Mouse (Mus musculus) heart, embryonic 12.5 days (tissue): Measurements from ENCODE around the gene Irf6. TPM values are rescaled to one million over a fixed set of nuclear protein-coding genes. Genes with fewer than 3 reads are reported as not detected.
A peak's percentile ranks its signal among the peaks of the same experiment; 100 is the strongest.

Source experiments
- ATAC-seq: fragments of 200-750 bp; cut with Nextera tagmentation; 2 replicates; pipeline ENCODE4 v1.8.0; 2017; ENCODE audit warnings: moderate TSS enrichment, moderate library complexity; ENCODE audit not compliant: insufficient number of reproducible peaks, low FRiP score
- H3K27ac ChIP-seq: fragments of 300-500 bp; sonication (generic); 2 replicates; pipeline ENCODE4 v1.5.1; 2016; ENCODE audit warnings: mild to moderate bottlenecking, moderate library complexity; ENCODE audit not compliant: poor library complexity, severe bottlenecking
- H3K27me3 ChIP-seq: fragments of 300-500 bp; sonication (generic); replicated peaks from 2 replicates; pipeline ENCODE4 v1.6.1; 2016; ENCODE audit warnings: mild to moderate bottlenecking, moderate library complexity
- H3K36me3 ChIP-seq: fragments of 300-500 bp; sonication (generic); 2 replicates; pipeline ENCODE4 v1.6.1; 2016; ENCODE audit warnings: mild to moderate bottlenecking, moderate library complexity
- H3K4me1 ChIP-seq: fragments of 300-500 bp; sonication (generic); replicated peaks from 2 replicates; pipeline ENCODE4 v1.6.1; 2016; ENCODE audit warnings: mild to moderate bottlenecking
- H3K4me2 ChIP-seq: fragments of 300-500 bp; sonication (generic); 2 replicates; pipeline ENCODE4 v1.6.1; 2016; ENCODE audit warnings: mild to moderate bottlenecking, moderate library complexity
- H3K4me3 ChIP-seq: fragments of 300-500 bp; sonication (generic); 2 replicates; pipeline ENCODE4 v1.5.1; 2016; ENCODE audit warnings: mild to moderate bottlenecking
- H3K9ac ChIP-seq: fragments of 300-500 bp; sonication (generic); 2 replicates; pipeline ENCODE4 v1.6.1; 2016; ENCODE audit warnings: mild to moderate bottlenecking, moderate library complexity
- H3K9me3 ChIP-seq: fragments of 300-500 bp; sonication (generic); replicated peaks from 2 replicates; pipeline ENCODE4 v1.6.1; 2016; ENCODE audit warnings: mild to moderate bottlenecking, moderate library complexity
- WGBS: fragments of 180-500 bp; shearing (Covaris S2); methylation state at CpG from one replicate; pipeline ENCODE4 v1.1.7; 2016; 5-methylcytosine and 5-hydroxymethylcytosine counted together
- polyA plus RNA-seq: library from polyadenylated mRNA; unstranded; fragments of >200 nt; fragmentation: Nextera tagmentation; extraction: Ambion mirVana; gene quantifications from 2 replicates; pipeline ENCODE4 v1.2.1, GENCODE M21; 2016

Irf6 gene
- polyA plus RNA-seq: 4.8 and 6.6 TPM in 2 replicates

DNA sequence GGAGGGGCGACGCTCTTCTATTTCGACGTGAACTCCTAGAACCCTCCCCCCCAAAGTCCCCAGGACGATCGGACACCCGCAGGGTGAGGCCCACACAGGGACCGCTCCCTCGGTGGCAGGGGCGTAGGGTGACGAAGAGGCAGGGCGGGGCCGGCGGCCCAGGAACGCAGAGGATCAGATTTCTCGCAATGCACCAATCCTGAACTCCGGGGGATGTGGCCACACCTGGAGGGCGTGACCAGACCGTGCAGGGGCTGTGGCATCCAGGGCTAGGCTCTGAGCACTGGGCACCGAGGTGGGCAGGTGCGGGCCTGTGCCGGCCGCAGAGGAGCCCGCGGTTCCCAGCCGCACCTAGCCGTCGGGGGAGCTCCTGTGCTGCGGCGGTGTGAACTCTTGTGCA lies at the start of gene Irf6:
Gene Irf6 (plus strand): TSS at position 240 of the 400 bp plus-strand sequence.
- Histone ChIP-seq H3K4me2 (peak within 1 kb of the TSS; percentile 79), H3K9me3 (no peaks in the 10 kb centered on the region), H3K4me1 (peaks cover 49% of the 10 kb centered on the region), H3K36me3 (no peaks in the 10 kb centered on the region), H3K4me3 (peak within 1 kb of the TSS; percentile 49), H3K27ac (no peak within 1 kb of the TSS), H3K27me3 (peaks cover 26% of the 10 kb centered on the region), H3K9ac (peak within 1 kb of the TSS; percentile 55)
- ATAC-seq: peak; percentile 84
- WGBS: 1% methylated on average over 30 of the region's 30 CpGs

GRCm38 (mm10) chr1:193112093-193112492 lies 40.8 kb upstream of the Irf6 start:
- peaks cover 96% of the 10 kb centered on the region for H3K36me3 ChIP-seq
- H3K4me1 ChIP-seq: no peaks in the 10 kb centered on the region
- H3K9ac ChIP-seq: no peak overlapping the region
- WGBS: 93% methylated on average over 9 of the region's 9 CpGs
- H3K4me3 ChIP-seq: no peak overlapping the region
- no peaks in the 10 kb centered on the region for H3K9me3 ChIP-seq
- H3K4me2 ChIP-seq: no peak overlapping the region
- H3K27ac ChIP-seq: no peak overlapping the region
- no peaks in the 10 kb centered on the region for H3K27me3 ChIP-seq
- ATAC-seq: no peak

- ATAC-seq: no peak
- H3K9me3 ChIP-seq: no peaks in the 10 kb centered on the region
- H3K27me3 ChIP-seq: no peaks in the 10 kb centered on the region
- H3K36me3 ChIP-seq: peaks cover 82% of the 10 kb centered on the region
- H3K9ac ChIP-seq: no peak overlapping the region
- H3K4me2 ChIP-seq: no peak overlapping the region
- 92% methylated on average over 7 of the region's 7 CpGs for WGBS
- no peaks in the 10 kb centered on the region for H3K4me1 ChIP-seq
- no peak overlapping the region for H3K4me3 ChIP-seq
- no peak overlapping the region for H3K27ac ChIP-seq
These were observed 30.1 kb upstream of the Irf6 start for GRCm38 (mm10) chr1:193122793-193123192.

DNA sequence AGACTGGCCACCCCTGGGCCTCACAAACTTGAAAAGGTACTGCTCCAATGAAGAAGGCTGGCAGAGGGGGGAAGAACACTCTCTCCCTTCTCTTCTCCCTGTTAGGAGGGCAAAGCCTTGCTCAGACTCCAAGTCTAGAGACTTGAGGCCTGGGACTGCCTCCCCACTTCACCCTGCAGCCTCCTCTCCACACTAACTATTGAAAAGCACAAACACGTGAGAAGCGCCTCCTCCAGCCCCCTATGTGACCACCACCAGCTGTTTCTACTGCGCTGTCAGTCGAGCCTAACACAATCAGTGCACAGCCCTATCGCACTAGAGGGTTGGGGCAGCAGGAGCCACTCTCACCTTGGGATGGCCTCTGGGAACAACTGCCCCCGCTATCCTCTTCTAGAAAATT lies 29.6 kb upstream of the Irf6 start:
- no peak overlapping the region for H3K9ac ChIP-seq
- H3K36me3 ChIP-seq: peaks cover 82% of the 10 kb centered on the region
- H3K4me2 ChIP-seq: no peak overlapping the region
- no peaks in the 10 kb centered on the region for H3K27me3 ChIP-seq
- H3K4me1 ChIP-seq: 0 out of 2 replicates have a peak, but pooled peaks cover 3% of the 10 kb centered on the region
- no peak overlapping the region for H3K4me3 ChIP-seq
- WGBS: 90% methylated on average over 6 of the region's 6 CpGs
- H3K9me3 ChIP-seq: no peaks in the 10 kb centered on the region
- ATAC-seq: no peak
- no peak overlapping the region for H3K27ac ChIP-seq

GRCm38 (mm10) chr1:193125835-193126234 lies 27.1 kb upstream of the Irf6 start:
- Histone ChIP-seq H3K4me1 (peaks cover 7% of the 10 kb centered on the region), H3K36me3 (peaks cover 58% of the 10 kb centered on the region), H3K9me3 (no peaks in the 10 kb centered on the region), H3K27me3 (no peaks in the 10 kb centered on the region), H3K4me2 (no peak overlapping the region), H3K27ac (no peak overlapping the region), H3K4me3 (no peak overlapping the region), H3K9ac (no peak overlapping the region)
- 80% methylated on average over 4 of the region's 4 CpGs for WGBS
- ATAC-seq: no peak

- no peak overlapping the region for H3K9ac ChIP-seq
- no peak overlapping the region for H3K4me3 ChIP-seq
- peaks cover 36% of the 10 kb centered on the region for H3K36me3 ChIP-seq
- peaks cover 7% of the 10 kb centered on the region for H3K4me1 ChIP-seq
- no peak overlapping the region for H3K27ac ChIP-seq
- H3K9me3 ChIP-seq: no peaks in the 10 kb centered on the region
- H3K4me2 ChIP-seq: no peak overlapping the region
- 90% methylated on average over 6 of the region's 6 CpGs for WGBS
- H3K27me3 ChIP-seq: no peaks in the 10 kb centered on the region
- ATAC-seq: no peak
These were observed 24.9 kb upstream of the Irf6 start for GRCm38 (mm10) chr1:193128055-193128454.

- Histone ChIP-seq H3K4me2 (peak overlapping the region; percentile 82), H3K9ac (peak overlapping the region; percentile 92), H3K27me3 (no peaks in the 10 kb centered on the region), H3K4me3 (peak overlapping the region; percentile 99), H3K36me3 (peaks cover 25% of the 10 kb centered on the region), H3K27ac (no peak overlapping the region), H3K9me3 (no peaks in the 10 kb centered on the region), H3K4me1 (peaks cover 7% of the 10 kb centered on the region)
- no peak for ATAC-seq
- WGBS: 17% methylated on average over 5 of the region's 5 CpGs
These were observed 23.6 kb upstream of the Irf6 start for GRCm38 (mm10) chr1:193129321-193129720.

GRCm38 (mm10) chr1:193129786-193130455 lies 23.0 kb upstream of the Irf6 start, which contains the start of gene Diexf:
Gene Diexf (minus strand): TSS chr1:193130272.
- no peaks in the 10 kb centered on the region for H3K27me3 ChIP-seq
- H3K9me3 ChIP-seq: no peaks in the 10 kb centered on the region
- H3K4me1 ChIP-seq: peaks cover 7% of the 10 kb centered on the region
- H3K4me3 ChIP-seq: peak within 1 kb of the TSS; percentile 99
- under 1% methylated on average over 61 of the region's 61 CpGs for WGBS
- H3K36me3 ChIP-seq: peaks cover 22% of the 10 kb centered on the region
- H3K4me2 ChIP-seq: peak within 1 kb of the TSS; percentile 82
- ATAC-seq: peak; percentile 93
- H3K27ac ChIP-seq: peak within 1 kb of the TSS; percentile 23; the same call in 1 of the 2 replicates
- H3K9ac ChIP-seq: peak within 1 kb of the TSS; percentile 92

GRCm38 (mm10) chr1:193130456-193130825 lies 22.5 kb upstream of the Irf6 start:
- WGBS: 24% methylated on average over 11 of the region's 11 CpGs
- Histone ChIP-seq H3K36me3 (peaks cover 22% of the 10 kb centered on the region), H3K9me3 (no peaks in the 10 kb centered on the region), H3K27me3 (no peaks in the 10 kb centered on the region), H3K27ac (no peak overlapping the region), H3K4me2 (peak overlapping the region; percentile 82), H3K4me1 (peaks cover 7% of the 10 kb centered on the region), H3K9ac (peak overlapping the region; percentile 53; the same call in 1 of the 2 replicates), H3K4me3 (peak overlapping the region; percentile 99)
- ATAC-seq: no peak

GRCm38 (mm10) chr1:193130839-193131238 lies 22.1 kb upstream of the Irf6 start:
- H3K36me3 ChIP-seq: peaks cover 22% of the 10 kb centered on the region
- H3K4me1 ChIP-seq: peaks cover 7% of the 10 kb centered on the region
- no peak overlapping the region for H3K9ac ChIP-seq
- no peak for ATAC-seq
- peak overlapping the region; percentile 82 for H3K4me2 ChIP-seq
- no peaks in the 10 kb centered on the region for H3K9me3 ChIP-seq
- no peaks in the 10 kb centered on the region for H3K27me3 ChIP-seq
- H3K4me3 ChIP-seq: no peak overlapping the region
- H3K27ac ChIP-seq: no peak overlapping the region
- 79% methylated on average over 8 of the region's 8 CpGs for WGBS

DNA sequence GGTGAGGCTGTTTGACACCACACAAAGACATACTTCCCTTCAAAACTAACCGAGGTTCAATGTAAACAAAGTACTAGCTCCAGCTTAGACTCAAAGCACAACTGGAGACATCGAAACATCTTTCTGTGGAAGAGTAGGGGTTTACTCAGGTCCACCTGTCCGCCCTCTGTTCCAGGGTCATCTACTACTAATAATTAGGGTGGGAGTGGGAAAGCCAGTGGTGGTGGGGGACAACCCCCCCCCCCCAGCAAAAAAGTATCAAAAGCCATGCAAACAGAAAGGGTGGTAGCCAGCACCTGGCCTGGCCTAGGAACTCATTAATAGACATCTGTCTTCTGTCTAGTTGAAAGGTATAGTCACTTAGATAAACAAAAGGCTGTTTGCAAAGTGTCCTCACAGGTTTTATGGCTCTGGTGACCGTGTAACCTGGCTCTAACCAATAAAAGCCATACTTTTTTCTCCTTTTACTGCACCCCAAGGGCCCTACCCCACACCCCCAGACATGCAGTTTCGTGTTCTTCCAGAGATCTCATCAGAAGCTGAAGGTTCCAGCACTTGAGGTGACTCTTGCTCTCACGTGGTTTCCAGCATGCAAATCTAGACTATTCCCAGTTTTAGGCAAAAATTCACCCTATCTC lies 21.5 kb upstream of the Irf6 start:
- Histone ChIP-seq H3K9ac (no peak overlapping the region), H3K4me1 (peaks cover 7% of the 10 kb centered on the region), H3K27ac (no peak overlapping the region), H3K9me3 (no peaks in the 10 kb centered on the region), H3K4me3 (no peak overlapping the region), H3K36me3 (peaks cover 19% of the 10 kb centered on the region), H3K27me3 (no peaks in the 10 kb centered on the region), H3K4me2 (no peak overlapping the region)
- no peak for ATAC-seq
- WGBS: 75% methylated on average over 6 of the region's 6 CpGs
